Mouse (Mus musculus) hindbrain, embryonic 14.5 days (tissue): Measurements from ENCODE around the gene Tmeff1. TPM values are rescaled to one million over a fixed set of nuclear protein-coding genes. Genes with fewer than 3 reads are reported as not detected.

ENCODE experiments used
- ATAC-seq: fragments of 200-750 bp; cut with Nextera tagmentation; 2 replicates; pipeline ENCODE4 v1.8.0; 2017; ENCODE audit warnings: moderate number of reproducible peaks, mild to moderate bottlenecking, moderate TSS enrichment, moderate library complexity; ENCODE audit not compliant: low FRiP score
- DNase-seq: peaks from one replicate; pipeline ENCODE4 v3.0.0-alpha.2; 2015; ENCODE audit warnings: low spot score
- H3K27ac ChIP-seq: fragments of 300-500 bp; sonication (generic); 2 replicates; pipeline ENCODE4 v1.5.1; 2014; ENCODE audit warnings: mild to moderate bottlenecking, moderate library complexity
- H3K27me3 ChIP-seq: fragments of 300-500 bp; sonication (generic); 2 replicates; pipeline ENCODE4 v1.6.1; 2014; ENCODE audit warnings: mild to moderate bottlenecking, low read length, mixed read lengths; ENCODE audit not compliant: control insufficient read depth, insufficient read depth
- H3K36me3 ChIP-seq: fragments of 300-500 bp; sonication (generic); replicated peaks from 2 replicates; pipeline ENCODE4 v1.6.1; 2014; ENCODE audit not compliant: control insufficient read depth, insufficient read depth
- H3K4me1 ChIP-seq: fragments of 300-500 bp; sonication (generic); replicated peaks from 2 replicates; pipeline ENCODE4 v1.6.1; 2014; ENCODE audit warnings: antibody characterized with exemption, low read length, mixed read lengths; ENCODE audit not compliant: control insufficient read depth, insufficient read depth
- H3K4me2 ChIP-seq: fragments of 300-500 bp; sonication (generic); replicated peaks from 2 replicates; pipeline ENCODE4 v1.6.1; 2014; ENCODE audit warnings: mild to moderate bottlenecking, moderate library complexity
- H3K4me3 ChIP-seq: fragments of 300-500 bp; sonication (generic); replicated peaks from 2 replicates; pipeline ENCODE4 v1.5.1; 2014; ENCODE audit warnings: mild to moderate bottlenecking, low read length
- H3K9ac ChIP-seq: fragments of 300-500 bp; sonication (generic); 2 replicates; pipeline ENCODE4 v1.6.1; 2014
- H3K9me3 ChIP-seq: fragments of 300-500 bp; sonication (generic); 2 replicates; pipeline ENCODE4 v1.6.1; 2016; ENCODE audit warnings: low read length; ENCODE audit not compliant: control insufficient read depth
- WGBS: fragments of 180-500 bp; shearing (Covaris S2); extraction: QIAGEN DNeasy Blood & Tissue Kit; methylation state at CpG from one replicate; pipeline ENCODE4 v1.1.7; 2014; 5-methylcytosine and 5-hydroxymethylcytosine counted together
- polyA plus RNA-seq: library from polyadenylated mRNA; unstranded; fragments of >200 nt; fragmentation: Nextera tagmentation; extraction: Ambion mirVana; gene quantifications from 2 replicates; pipeline ENCODE4 v1.2.1, GENCODE M21; 2014

The Tmeff1 gene
- polyA plus RNA-seq, 1 experiment from 2014 or later: 333 TPM

GRCm38 (mm10) chr4:48625836-48626235, 40.9 kb downstream of the Tmeff1 start:
- peaks cover 65% of the 10 kb centered on the region for H3K36me3 ChIP-seq
- H3K9ac ChIP-seq: no peak overlapping the region
- H3K4me2 ChIP-seq: no peak overlapping the region
- ATAC-seq: no peak
- H3K9me3 ChIP-seq: no peaks in the 10 kb centered on the region
- no peak overlapping the region for H3K27ac ChIP-seq
- H3K27me3 ChIP-seq: no peaks in the 10 kb centered on the region
- 85% methylated on average over 9 of the region's 9 CpGs for WGBS
- no peak for DNase-seq
- no peak overlapping the region for H3K4me3 ChIP-seq
- H3K4me1 ChIP-seq: no peaks in the 10 kb centered on the region

GRCm38 (mm10) chr4:48629445-48629844, 44.5 kb downstream of the Tmeff1 start:
- Histone ChIP-seq H3K9ac (no peak overlapping the region), H3K27me3 (no peaks in the 10 kb centered on the region), H3K4me2 (no peak overlapping the region), H3K27ac (no peak overlapping the region), H3K4me3 (no peak overlapping the region), H3K36me3 (peaks cover 42% of the 10 kb centered on the region), H3K4me1 (no peaks in the 10 kb centered on the region), H3K9me3 (no peaks in the 10 kb centered on the region)
- no peak for DNase-seq
- ATAC-seq: peak; percentile 54; the same call in 1 of the 2 replicates
- 85% methylated on average over 13 of the region's 13 CpGs for WGBS

DNA sequence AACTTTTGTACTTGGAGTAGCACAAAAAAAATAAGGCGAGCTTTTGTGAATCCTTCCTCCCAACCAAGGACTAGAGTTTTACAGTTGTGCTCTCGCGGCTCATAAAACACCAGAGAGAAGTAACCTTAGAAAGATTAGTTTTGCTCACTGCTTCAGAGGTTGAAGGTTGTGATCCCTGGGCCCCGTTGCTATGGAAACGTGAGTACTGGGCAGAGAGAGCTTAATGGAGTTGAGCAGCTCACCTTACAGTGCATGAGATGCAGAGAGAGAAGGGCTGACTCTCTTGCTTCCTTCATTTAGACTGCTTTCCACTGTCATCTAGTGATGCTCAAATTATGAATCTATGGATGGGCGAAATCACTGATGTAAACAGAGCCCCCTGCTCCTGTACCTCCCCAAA, 48.6 kb downstream of the Tmeff1 start:
- Histone ChIP-seq H3K36me3 (peaks cover 38% of the 10 kb centered on the region), H3K27ac (no peak overlapping the region), H3K4me3 (no peak overlapping the region), H3K4me2 (no peak overlapping the region), H3K9ac (no peak overlapping the region), H3K27me3 (no peaks in the 10 kb centered on the region), H3K9me3 (no peaks in the 10 kb centered on the region), H3K4me1 (no peaks in the 10 kb centered on the region)
- ATAC-seq (no peak), DNase-seq (no peak)
- 80% methylated on average over 6 of the region's 6 CpGs for WGBS

GRCm38 (mm10) chr4:48634058-48634457, 49.1 kb downstream of the Tmeff1 start:
- no peaks in the 10 kb centered on the region for H3K4me1 ChIP-seq
- ATAC-seq: no peak
- H3K27me3 ChIP-seq: no peaks in the 10 kb centered on the region
- H3K36me3 ChIP-seq: peaks cover 39% of the 10 kb centered on the region
- H3K4me3 ChIP-seq: no peak overlapping the region
- DNase-seq: no peak
- 83% methylated on average over 2 of the region's 2 CpGs for WGBS
- H3K27ac ChIP-seq: no peak overlapping the region
- no peaks in the 10 kb centered on the region for H3K9me3 ChIP-seq
- H3K4me2 ChIP-seq: no peak overlapping the region
- no peak overlapping the region for H3K9ac ChIP-seq

DNA sequence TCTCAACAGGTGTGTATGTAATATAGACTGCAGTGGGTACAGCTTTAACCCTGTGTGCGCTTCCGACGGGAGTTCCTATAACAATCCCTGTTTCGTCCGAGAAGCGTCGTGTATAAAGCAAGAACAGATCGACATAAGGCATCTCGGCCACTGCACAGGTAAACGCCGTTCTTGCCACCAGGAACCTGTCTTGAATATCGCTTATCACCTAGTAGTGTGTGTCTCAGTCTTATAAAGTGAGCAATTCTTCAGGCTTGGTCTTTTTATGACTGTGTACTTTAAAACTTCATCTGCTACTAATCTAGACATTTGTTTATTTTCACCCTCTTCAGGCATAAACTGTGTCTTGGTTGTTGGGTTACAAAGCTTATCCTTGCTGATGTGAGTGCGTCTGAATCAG, 51.9 kb downstream of the Tmeff1 start:
- H3K9ac ChIP-seq: no peak overlapping the region
- peaks cover 54% of the 10 kb centered on the region for H3K36me3 ChIP-seq
- H3K27me3 ChIP-seq: no peaks in the 10 kb centered on the region
- H3K9me3 ChIP-seq: no peaks in the 10 kb centered on the region
- DNase-seq: no peak
- no peak for ATAC-seq
- 94% methylated on average over 13 of the region's 13 CpGs for WGBS
- no peak overlapping the region for H3K27ac ChIP-seq
- H3K4me3 ChIP-seq: no peak overlapping the region
- no peaks in the 10 kb centered on the region for H3K4me1 ChIP-seq
- no peak overlapping the region for H3K4me2 ChIP-seq

GRCm38 (mm10) chr4:48638132-48638531, 53.2 kb downstream of the Tmeff1 start:
- Histone ChIP-seq H3K27me3 (no peaks in the 10 kb centered on the region), H3K4me3 (no peak overlapping the region), H3K4me1 (no peaks in the 10 kb centered on the region), H3K36me3 (peaks cover 67% of the 10 kb centered on the region), H3K9me3 (no peaks in the 10 kb centered on the region), H3K4me2 (no peak overlapping the region), H3K9ac (no peak overlapping the region), H3K27ac (no peak overlapping the region)
- ATAC-seq (no peak), DNase-seq (no peak)
- WGBS: 76% methylated on average over 10 of the region's 10 CpGs

DNA sequence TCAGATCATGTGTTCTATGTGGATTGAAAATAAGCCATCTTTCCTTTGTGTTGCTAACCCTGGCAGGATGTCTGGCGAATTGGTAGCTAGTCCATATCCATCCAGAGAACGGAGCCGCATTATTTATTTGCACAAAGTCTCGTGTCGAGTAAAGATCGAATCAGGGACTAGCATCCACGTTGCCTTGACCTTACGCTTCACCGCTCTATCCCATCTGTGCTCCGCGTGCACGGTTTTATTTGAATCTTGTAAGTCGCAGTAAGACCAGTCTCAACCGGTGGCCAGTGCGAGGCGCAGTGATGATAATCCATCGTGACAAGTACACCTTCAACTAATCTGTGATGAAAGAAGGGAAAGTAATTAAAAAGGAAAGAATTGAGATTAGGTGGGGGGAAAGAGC, 54.5 kb downstream of the Tmeff1 start:
- ATAC-seq: no peak
- H3K36me3 ChIP-seq: peaks cover 68% of the 10 kb centered on the region
- WGBS: 87% methylated on average over 17 of the region's 17 CpGs
- H3K4me1 ChIP-seq: no peaks in the 10 kb centered on the region
- H3K4me2 ChIP-seq: no peak overlapping the region
- H3K27me3 ChIP-seq: no peaks in the 10 kb centered on the region
- H3K27ac ChIP-seq: 0 out of 2 replicates have a peak overlapping the region, but pooled peaks have one; percentile 8
- DNase-seq: no peak
- no peak overlapping the region for H3K9ac ChIP-seq
- no peak overlapping the region for H3K4me3 ChIP-seq
- H3K9me3 ChIP-seq: no peaks in the 10 kb centered on the region

DNA sequence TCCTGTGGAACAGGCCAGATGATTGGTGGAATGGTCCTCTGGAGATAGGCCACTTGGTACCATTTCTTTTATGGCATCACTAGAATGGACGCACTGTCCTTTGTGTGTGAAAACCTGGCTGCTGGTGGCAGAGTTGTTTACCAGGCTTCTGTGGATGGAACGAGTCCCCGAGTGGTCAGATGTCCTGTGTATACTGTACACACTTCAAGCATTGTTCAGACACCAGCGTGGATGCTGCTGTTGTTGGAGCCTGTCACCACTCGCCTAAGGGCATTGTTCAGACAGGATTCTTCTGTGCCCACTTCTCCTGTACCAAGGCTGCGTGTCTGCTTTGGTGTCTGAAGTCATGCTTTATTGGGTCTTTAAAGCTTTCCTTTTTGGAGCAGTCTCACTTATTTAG, 58.8 kb downstream of the Tmeff1 start:
- Histone ChIP-seq H3K9ac (no peak overlapping the region), H3K27ac (no peak overlapping the region), H3K4me3 (no peak overlapping the region), H3K4me2 (no peak overlapping the region), H3K36me3 (peaks cover 82% of the 10 kb centered on the region), H3K4me1 (no peaks in the 10 kb centered on the region), H3K9me3 (no peaks in the 10 kb centered on the region), H3K27me3 (no peaks in the 10 kb centered on the region)
- WGBS: 83% methylated on average over 6 of the region's 6 CpGs
- no peak for DNase-seq
- no peak for ATAC-seq

DNA sequence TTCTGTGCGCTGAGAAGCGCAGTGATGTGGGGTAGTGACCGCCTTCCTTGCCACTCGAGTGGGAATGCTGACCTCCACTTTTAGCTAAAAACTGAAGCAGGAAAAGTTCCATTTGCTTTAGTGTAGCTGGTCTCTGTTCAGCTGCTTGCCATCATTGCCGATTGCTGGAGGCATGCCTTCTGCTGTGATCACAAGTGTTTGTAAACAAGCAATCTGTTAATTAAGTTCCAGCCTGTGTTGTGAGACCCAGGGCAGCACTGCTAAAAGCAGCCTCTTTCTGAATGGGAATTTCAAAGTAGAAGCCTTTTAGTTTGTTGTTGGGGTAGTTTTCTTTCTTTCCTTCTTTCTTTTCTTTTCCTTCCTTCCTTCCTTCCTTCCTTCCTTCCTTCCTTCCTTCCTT, 61.2 kb downstream of the Tmeff1 start:
- Histone ChIP-seq H3K4me3 (no peak overlapping the region), H3K9ac (no peak overlapping the region), H3K4me1 (no peaks in the 10 kb centered on the region), H3K4me2 (no peak overlapping the region), H3K27ac (no peak overlapping the region), H3K9me3 (no peaks in the 10 kb centered on the region), H3K27me3 (no peaks in the 10 kb centered on the region), H3K36me3 (peaks cover 83% of the 10 kb centered on the region)
- WGBS: 98% methylated on average over 5 of the region's 5 CpGs
- DNase-seq (no peak), ATAC-seq (no peak)

- peaks cover 86% of the 10 kb centered on the region for H3K36me3 ChIP-seq
- 87% methylated on average over 10 of the region's 10 CpGs for WGBS
- H3K9ac ChIP-seq: no peak overlapping the region
- no peaks in the 10 kb centered on the region for H3K27me3 ChIP-seq
- no peak for ATAC-seq
- no peak for DNase-seq
- H3K9me3 ChIP-seq: no peaks in the 10 kb centered on the region
- H3K4me3 ChIP-seq: no peak overlapping the region
- no peaks in the 10 kb centered on the region for H3K4me1 ChIP-seq
- H3K4me2 ChIP-seq: no peak overlapping the region
- H3K27ac ChIP-seq: no peak overlapping the region
These were observed 65.8 kb downstream of the Tmeff1 start for GRCm38 (mm10) chr4:48650617-48651360.
